Mouse (Mus musculus): ENCODE results near the gene Fut7. TPM values are rescaled to one million over a fixed set of nuclear protein-coding genes. Genes with fewer than 3 reads are reported as not detected.

Fut7 gene
- polyA plus RNA-seq, 1 experiment from 2014 or later = 1.2 TPM

Small RNA genes within 50 kb of the gene (microRNA-seq; reads per million reads assigned to microRNA genes)
- gene Mir3087 = not detected

Other genes starting within 250 kb of the Fut7 start
- gene Nrarp, start 242.5 kb upstream of the Fut7 start, polyA plus RNA-seq (2015; fragmentation: Nextera tagmentation; extraction: Ambion mirVana) = 2.1 and 2.4 TPM in 2 replicates
- 6.2 and 6.8 TPM in 2 replicates for gene Tor4a, start 226.4 kb upstream of the Fut7 start, polyA plus RNA-seq (2015; fragmentation: Nextera tagmentation; extraction: Ambion mirVana)
- 35.9 and 40.6 TPM in 2 replicates for gene Nelfb, start 211.8 kb upstream of the Fut7 start, polyA plus RNA-seq (2015; fragmentation: Nextera tagmentation; extraction: Ambion mirVana)
- gene Stpg3, start 208.6 kb upstream of the Fut7 start, polyA plus RNA-seq (2015; fragmentation: Nextera tagmentation; extraction: Ambion mirVana) = not detected in 2 replicates
- gene Fam166a, start 204.5 kb upstream of the Fut7 start, polyA plus RNA-seq (2015; fragmentation: Nextera tagmentation; extraction: Ambion mirVana) = 1.0 TPM in 1 of 2 replicates, not detected in the other
- 695 and 769 TPM in 2 replicates for gene Tubb4b, start 198.6 kb upstream of the Fut7 start, polyA plus RNA-seq (2015; fragmentation: Nextera tagmentation; extraction: Ambion mirVana)
- gene Slc34a3, start 188.9 kb upstream of the Fut7 start, polyA plus RNA-seq (2015; fragmentation: Nextera tagmentation; extraction: Ambion mirVana) = not detected in 2 replicates
- gene Rnf224, start 186.5 kb upstream of the Fut7 start, polyA plus RNA-seq (2015; fragmentation: Nextera tagmentation; extraction: Ambion mirVana) = not detected in 2 replicates
- gene Rnf208, start 181.0 kb upstream of the Fut7 start, polyA plus RNA-seq (2015; fragmentation: Nextera tagmentation; extraction: Ambion mirVana) = 0.31 and 0.59 TPM in 2 replicates
- 0.14 TPM in 1 of 2 replicates, not detected in the other for gene Cysrt1, start 180.8 kb upstream of the Fut7 start, polyA plus RNA-seq (2015; fragmentation: Nextera tagmentation; extraction: Ambion mirVana)
- 1.7 and 1.9 TPM in 2 replicates for gene AL732309.1, start 176.4 kb upstream of the Fut7 start, polyA plus RNA-seq (2015; fragmentation: Nextera tagmentation; extraction: Ambion mirVana)
- 11.9 and 12.5 TPM in 2 replicates for gene Tmem203, start 167.8 kb upstream of the Fut7 start, polyA plus RNA-seq (2015; fragmentation: Nextera tagmentation; extraction: Ambion mirVana)
- gene Tprn, start 160.6 kb upstream of the Fut7 start, polyA plus RNA-seq (2015; fragmentation: Nextera tagmentation; extraction: Ambion mirVana) = 3.9 and 5.4 TPM in 2 replicates
- gene Ssna1, start 150.8 kb upstream of the Fut7 start, polyA plus RNA-seq (2015; fragmentation: Nextera tagmentation; extraction: Ambion mirVana) = 116 and 124 TPM in 2 replicates
- gene Anapc2, start 150.8 kb upstream of the Fut7 start, polyA plus RNA-seq (2015; fragmentation: Nextera tagmentation; extraction: Ambion mirVana) = 41.7 and 45.0 TPM in 2 replicates
- gene Tmem210, start 135.1 kb upstream of the Fut7 start, polyA plus RNA-seq (2015; fragmentation: Nextera tagmentation; extraction: Ambion mirVana) = not detected in 2 replicates
- gene Lrrc26, start 133.4 kb upstream of the Fut7 start, polyA plus RNA-seq (2015; fragmentation: Nextera tagmentation; extraction: Ambion mirVana) = not detected in 2 replicates
- not detected in 2 replicates for gene Grin1, start 104.1 kb upstream of the Fut7 start, polyA plus RNA-seq (2015; fragmentation: Nextera tagmentation; extraction: Ambion mirVana)
- gene Man1b1, start 90.9 kb upstream of the Fut7 start, polyA plus RNA-seq (2015; fragmentation: Nextera tagmentation; extraction: Ambion mirVana) = 15.9 and 17.1 TPM in 2 replicates
- gene Dpp7, start 66.9 kb upstream of the Fut7 start, polyA plus RNA-seq (2015; fragmentation: Nextera tagmentation; extraction: Ambion mirVana) = 11.5 and 14.7 TPM in 2 replicates
- 15.1 and 15.4 TPM in 2 replicates for gene Uap1l1, start 57.6 kb upstream of the Fut7 start, polyA plus RNA-seq (2015; fragmentation: Nextera tagmentation; extraction: Ambion mirVana)
- 18.5 and 19.5 TPM in 2 replicates for gene Sapcd2, start 50.9 kb upstream of the Fut7 start, polyA plus RNA-seq (2015; fragmentation: Nextera tagmentation; extraction: Ambion mirVana)
- gene Entpd2, start 27.4 kb upstream of the Fut7 start, polyA plus RNA-seq (2015; fragmentation: Nextera tagmentation; extraction: Ambion mirVana) = 0.58 and 0.71 TPM in 2 replicates
- gene Npdc1, start 23.9 kb upstream of the Fut7 start, polyA plus RNA-seq (2015; fragmentation: Nextera tagmentation; extraction: Ambion mirVana) = 4.5 and 6.1 TPM in 2 replicates
- gene Abca2, start 5.4 kb downstream of the Fut7 start, polyA plus RNA-seq (2015; fragmentation: Nextera tagmentation; extraction: Ambion mirVana) = 1.2 and 1.3 TPM in 2 replicates
- 0.38 and 1.0 TPM in 2 replicates for gene Clic3, start 33.6 kb downstream of the Fut7 start, polyA plus RNA-seq (2015; fragmentation: Nextera tagmentation; extraction: Ambion mirVana)
- 8.3 and 10.6 TPM in 2 replicates for gene Paxx, start 37.8 kb downstream of the Fut7 start, polyA plus RNA-seq (2015; fragmentation: Nextera tagmentation; extraction: Ambion mirVana)
- gene Ptgds, start 46.8 kb downstream of the Fut7 start, polyA plus RNA-seq (2015; fragmentation: Nextera tagmentation; extraction: Ambion mirVana) = 0.23 and 0.38 TPM in 2 replicates
- gene Lcn12, start 70.6 kb downstream of the Fut7 start, polyA plus RNA-seq (2015; fragmentation: Nextera tagmentation; extraction: Ambion mirVana) = not detected in 2 replicates
- gene Fbxw5, start 77.5 kb downstream of the Fut7 start, polyA plus RNA-seq (2015; fragmentation: Nextera tagmentation; extraction: Ambion mirVana) = 24.0 and 28.6 TPM in 2 replicates
- 64.9 and 88.1 TPM in 2 replicates for gene C8g, start 78.5 kb downstream of the Fut7 start, polyA plus RNA-seq (2015; fragmentation: Nextera tagmentation; extraction: Ambion mirVana)
- 14.1 and 15.1 TPM in 2 replicates for gene Traf2, start 123.7 kb downstream of the Fut7 start, polyA plus RNA-seq (2015; fragmentation: Nextera tagmentation; extraction: Ambion mirVana)
- gene Edf1, start 134.6 kb downstream of the Fut7 start, polyA plus RNA-seq (2015; fragmentation: Nextera tagmentation; extraction: Ambion mirVana) = 186 and 201 TPM in 2 replicates
- 0.32 and 7.7 TPM in 2 replicates for gene Mamdc4, start 151.6 kb downstream of the Fut7 start, polyA plus RNA-seq (2015; fragmentation: Nextera tagmentation; extraction: Ambion mirVana)
- 31.2 and 36.3 TPM in 2 replicates for gene Phpt1, start 152.0 kb downstream of the Fut7 start, polyA plus RNA-seq (2015; fragmentation: Nextera tagmentation; extraction: Ambion mirVana)
- gene Ajm1, start 158.5 kb downstream of the Fut7 start, polyA plus RNA-seq (2015; fragmentation: Nextera tagmentation; extraction: Ambion mirVana) = 0.03 TPM in 1 of 2 replicates, not detected in the other
- gene Rabl6, start 185.3 kb downstream of the Fut7 start, polyA plus RNA-seq (2015; fragmentation: Nextera tagmentation; extraction: Ambion mirVana) = 21.7 and 23.5 TPM in 2 replicates
- 0.05 and 0.06 TPM in 2 replicates for gene Ccdc183, start 194.4 kb downstream of the Fut7 start, polyA plus RNA-seq (2015; fragmentation: Nextera tagmentation; extraction: Ambion mirVana)
- 8.2 and 9.9 TPM in 2 replicates for gene Tmem141, start 198.7 kb downstream of the Fut7 start, polyA plus RNA-seq (2015; fragmentation: Nextera tagmentation; extraction: Ambion mirVana)
- 70.4 and 90.0 TPM in 2 replicates for gene Fcna, start 204.8 kb downstream of the Fut7 start, polyA plus RNA-seq (2015; fragmentation: Nextera tagmentation; extraction: Ambion mirVana)
- gene Lcn8, start 229.9 kb downstream of the Fut7 start, polyA plus RNA-seq (2015; fragmentation: Nextera tagmentation; extraction: Ambion mirVana) = not detected in 2 replicates
- gene Lcn5, start 234.7 kb downstream of the Fut7 start, polyA plus RNA-seq (2015; fragmentation: Nextera tagmentation; extraction: Ambion mirVana) = not detected in 2 replicates

Data from liver, embryonic 15.5 days (tissue).